Mouse (Mus musculus) neural tube, embryonic 10.5 days (tissue): ENCODE results near the gene Olfr699.
"Not testable (repeated sequence)": the region's sequence is repeated elsewhere in the genome, so short reads cannot be mapped to it uniquely, and the experiment has no call there.

Source experiments
- DNase-seq: peaks from one replicate; pipeline ENCODE4 v3.0.0-alpha.2; 2017; ENCODE audit warnings: low spot score; ENCODE audit errors: extremely low spot score

Olfr699 gene

DNA sequence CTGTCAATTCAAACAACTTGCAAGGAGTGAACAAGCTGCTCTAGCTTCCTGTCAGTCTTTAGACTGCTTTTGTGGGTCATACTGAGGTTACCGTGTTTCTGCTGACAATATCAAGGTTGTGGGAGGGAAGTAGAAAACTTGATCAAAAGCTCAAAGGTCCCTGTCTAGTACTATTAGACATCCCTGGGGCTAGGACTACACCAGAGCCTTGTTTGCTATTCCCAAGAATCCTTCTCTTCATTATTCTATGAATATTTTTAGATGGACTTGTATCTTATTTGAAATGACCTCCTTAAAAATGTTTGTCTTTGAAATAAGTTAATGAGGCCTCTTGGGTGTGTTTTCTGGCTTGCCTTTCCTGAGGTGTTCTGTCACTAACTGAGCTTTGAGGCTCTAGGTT, at the start of gene Olfr699:
Gene Olfr699 (minus strand): TSS at position 101 of the 400 bp plus-strand sequence.
- no peak for DNase-seq

DNA sequence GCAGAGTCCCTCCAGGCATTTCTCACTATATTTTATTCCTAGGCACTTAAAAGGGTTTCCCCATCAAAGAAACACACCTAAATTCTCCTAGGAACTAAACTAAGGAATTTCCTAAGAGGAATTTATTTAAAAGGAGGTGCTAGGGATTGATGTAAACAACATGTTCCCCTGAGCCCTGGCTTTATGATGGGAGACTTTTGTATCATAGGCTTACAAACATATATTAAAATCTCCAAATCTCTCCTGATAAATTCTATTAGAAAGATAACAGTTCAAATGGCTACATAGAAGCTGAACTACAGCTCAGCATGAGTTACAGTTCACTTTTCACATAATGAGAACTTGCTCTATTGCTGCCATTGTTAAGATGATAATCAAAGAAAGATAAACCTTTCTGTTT, 40.8 kb upstream of the Olfr699 start, which contains the start of gene Olfr702:
Gene Olfr702 (minus strand): TSS at position 101 of the 400 bp plus-strand sequence.
- no peak for DNase-seq

DNA sequence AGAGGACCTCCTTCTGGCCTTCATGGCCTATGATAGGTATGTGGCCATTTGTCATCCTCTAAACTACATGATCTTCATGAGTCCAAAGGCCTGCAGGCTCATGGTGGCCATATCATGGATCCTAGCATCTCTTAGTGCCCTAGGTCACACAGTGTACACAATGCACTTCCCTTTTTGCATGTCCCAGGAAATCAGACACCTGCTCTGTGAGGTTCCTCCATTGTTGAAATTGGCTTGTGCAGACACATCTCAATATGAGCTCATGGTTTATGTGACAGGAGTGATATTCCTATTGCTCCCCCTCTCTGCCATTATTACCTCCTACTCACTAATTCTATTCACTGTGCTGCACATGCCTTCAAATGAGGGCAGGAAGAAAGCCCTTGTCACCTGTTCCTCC, 25.4 kb upstream of the Olfr699 start:
- DNase-seq = no peak

DNA sequence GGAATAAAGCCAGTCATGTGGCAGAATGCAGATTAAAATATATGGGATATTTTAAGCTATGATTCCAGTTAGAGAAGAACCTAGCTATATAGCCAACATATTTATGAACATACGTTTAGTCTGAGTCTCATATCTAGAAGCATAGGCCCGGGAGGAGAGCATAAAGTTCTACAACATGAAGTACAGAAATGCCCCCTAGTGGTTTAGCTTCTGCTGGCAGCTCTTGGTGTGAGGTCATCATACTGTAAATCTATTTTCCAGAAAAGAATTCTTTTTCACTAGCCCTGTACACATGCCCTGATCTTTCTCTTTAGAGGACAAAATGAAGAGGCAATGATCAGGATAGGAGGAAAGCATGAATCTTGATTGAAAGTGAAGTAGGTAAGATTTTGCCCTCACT, 22.8 kb upstream of the Olfr699 start:
- no peak for DNase-seq

DNA sequence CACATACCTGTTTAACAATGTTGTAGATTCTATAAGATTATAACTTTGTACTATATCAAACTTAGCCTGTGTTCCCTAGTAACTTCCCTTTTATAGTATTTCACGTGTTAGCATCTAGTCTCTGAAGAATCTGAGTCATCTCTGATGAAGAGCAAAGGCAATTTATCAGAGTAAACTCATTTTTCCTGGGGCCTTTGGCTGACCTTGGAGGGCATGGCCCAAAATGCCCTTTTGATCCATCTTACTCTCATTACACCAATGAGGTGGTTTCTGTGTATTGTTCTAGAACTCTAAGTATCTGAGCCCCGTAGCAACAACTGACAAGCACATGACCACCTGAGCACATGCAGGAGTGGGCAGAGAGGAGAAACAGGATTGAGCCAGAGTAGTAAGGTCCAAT, 20.8 kb upstream of the Olfr699 start, which contains the start of gene Olfr701:
Gene Olfr701 (plus strand): TSS at position 301 of the 400 bp plus-strand sequence.
- no peak for DNase-seq

DNA sequence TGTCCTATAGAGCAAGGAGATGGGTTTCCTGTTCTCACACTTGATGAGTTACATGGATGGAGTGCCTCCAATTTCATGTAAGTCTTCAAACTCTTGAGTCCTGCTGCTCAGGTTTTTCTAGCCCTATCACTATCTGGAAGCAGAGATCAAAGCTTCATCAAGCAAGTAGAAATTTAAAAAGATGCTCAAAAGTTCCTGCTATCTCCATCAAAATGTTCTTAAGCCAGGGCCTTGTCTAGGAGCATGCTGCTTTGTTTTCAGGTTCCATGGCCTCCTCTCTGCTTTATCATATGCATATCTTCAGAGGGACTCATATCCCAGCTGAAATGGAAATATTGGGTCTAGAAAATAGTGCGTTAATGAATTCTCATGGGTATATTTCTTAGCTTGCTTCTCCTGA, 15.7 kb upstream of the Olfr699 start, which contains the start of gene Olfr700:
Gene Olfr700 (minus strand): TSS at position 101 of the 400 bp plus-strand sequence.
- no peak for DNase-seq

DNA sequence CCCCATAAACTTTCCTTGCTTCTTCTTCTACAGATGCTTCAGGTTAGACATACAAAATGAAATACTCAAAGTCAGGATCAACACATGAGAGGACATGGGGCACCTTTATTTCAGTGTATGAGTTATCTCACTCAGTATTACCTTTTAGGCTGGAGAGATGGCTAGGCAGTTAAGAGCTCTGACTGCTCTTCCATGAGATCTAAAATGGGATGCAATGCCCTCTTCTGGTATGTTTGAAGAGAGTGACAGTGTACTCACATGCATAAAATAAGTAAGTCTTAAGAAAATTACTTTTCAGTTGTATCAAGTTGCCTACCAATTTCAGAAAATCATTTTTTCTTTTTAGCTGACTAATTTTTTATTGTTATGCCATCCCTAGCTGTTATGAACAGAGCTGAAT, 4.7 kb downstream of the Olfr699 start:
- DNase-seq = no peak

DNA sequence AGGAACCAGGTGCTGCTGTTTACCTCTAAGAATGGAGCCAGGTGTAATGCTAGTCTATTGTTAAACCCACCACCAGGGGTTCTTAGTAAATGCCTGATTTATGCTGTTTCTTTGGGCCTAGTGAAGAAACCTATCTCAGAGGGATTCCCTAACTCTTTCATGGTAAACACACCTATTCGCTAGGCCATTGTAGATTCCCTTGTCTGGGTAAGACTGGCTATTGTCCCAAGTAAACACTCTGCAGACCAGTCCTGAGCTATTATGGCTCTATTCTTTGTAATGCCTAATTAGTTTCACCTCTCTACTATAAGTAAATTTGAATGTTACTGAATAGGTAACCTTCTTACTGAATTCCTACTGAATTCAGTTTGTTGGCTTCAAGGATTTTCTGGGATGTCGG, 32.0 kb downstream of the Olfr699 start:
- not testable (repeated sequence) for DNase-seq

DNA sequence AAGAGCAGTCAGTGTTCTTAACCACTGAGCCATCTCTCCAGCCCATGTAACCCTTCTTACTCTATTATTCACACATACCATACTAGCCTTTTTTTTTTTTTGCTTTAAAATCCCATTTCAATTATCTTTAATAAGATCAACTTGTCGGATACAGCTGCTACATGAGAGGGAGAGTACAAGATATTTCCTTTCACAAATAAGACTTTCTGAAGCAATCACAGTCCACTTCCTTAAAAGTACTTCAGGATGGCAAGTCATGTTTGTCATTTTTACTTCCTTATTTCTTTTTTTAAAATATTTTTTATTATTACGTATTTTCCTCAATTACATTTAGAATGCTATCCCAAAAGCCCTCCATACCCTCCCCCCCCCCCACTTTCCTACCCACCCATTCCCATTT, 34.2 kb downstream of the Olfr699 start:
- no peak for DNase-seq

DNA sequence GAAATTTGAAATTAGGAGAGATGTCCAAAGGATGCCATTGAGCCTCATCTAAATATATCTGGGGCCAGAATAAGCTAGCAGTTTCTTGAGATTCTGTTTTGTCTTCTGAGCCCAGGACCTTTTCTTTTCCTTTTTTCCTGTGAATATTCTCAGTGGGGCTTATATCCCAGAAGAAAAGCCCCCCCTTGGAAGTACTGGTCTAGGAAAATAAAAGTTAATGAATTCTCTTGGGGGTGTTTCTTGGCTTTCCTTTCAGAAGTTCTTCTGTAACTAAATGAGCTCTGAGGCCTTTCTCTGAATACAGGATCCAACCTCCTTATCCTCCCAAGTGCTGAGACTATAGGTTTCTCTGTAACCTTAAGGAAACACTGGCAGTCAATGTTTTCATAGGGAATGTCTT, 37.7 kb downstream of the Olfr699 start, which contains the start of gene Olfr698:
Gene Olfr698 (minus strand): TSS at position 101 of the 400 bp plus-strand sequence.
- no peak for DNase-seq

DNA sequence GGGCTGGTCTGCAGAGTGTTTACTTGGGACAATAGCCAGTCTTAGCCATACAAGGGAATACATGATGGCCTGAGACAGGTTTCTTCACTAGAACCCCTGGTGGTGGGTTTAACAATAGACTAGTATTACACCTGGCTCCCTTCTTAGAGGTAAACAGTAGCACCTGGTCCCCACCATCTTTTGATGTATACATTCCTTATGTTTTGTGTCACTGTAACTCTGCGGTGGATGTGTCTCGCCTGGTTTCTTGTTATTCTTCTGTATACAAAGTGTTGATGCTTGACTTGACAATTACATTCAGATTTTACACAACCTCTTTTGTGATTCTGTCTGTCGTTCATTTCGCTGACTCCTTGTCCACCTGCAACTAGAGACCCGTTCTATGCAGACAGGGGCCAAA, 47.2 kb downstream of the Olfr699 start:
- DNase-seq = no peak

DNA sequence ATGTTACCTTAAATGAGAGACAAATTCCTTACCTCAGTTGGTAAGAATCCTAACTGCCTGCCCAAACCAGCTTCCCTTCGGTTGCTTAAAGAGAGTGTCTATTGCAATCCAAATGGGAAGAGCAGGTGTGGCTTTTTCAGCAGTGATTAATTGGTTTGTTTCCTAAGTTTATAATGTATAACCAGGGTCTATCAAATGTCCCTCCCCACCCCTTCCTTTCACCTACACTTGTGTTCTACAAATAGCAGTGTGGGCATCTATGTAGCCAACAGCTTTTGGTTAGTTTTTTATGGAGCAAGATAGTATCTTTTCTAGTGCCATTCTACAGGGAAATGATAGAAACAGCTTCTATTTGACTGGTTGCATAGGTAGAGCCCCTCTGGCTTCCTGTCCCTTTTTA, 50.7 kb downstream of the Olfr699 start, which contains the start of gene Olfr697:
Gene Olfr697 (minus strand): TSS at position 101 of the 400 bp plus-strand sequence.
- no peak for DNase-seq
